Mouse (Mus musculus) right cerebral cortex, postnatal 10 days (tissue): ENCODE measurements around the gene Peg3.
"Not testable (repeated sequence)": the region's sequence is repeated elsewhere in the genome, so short reads cannot be mapped to it uniquely, and the experiment has no call there.

Experiments used
- DNase-seq, 2 experiments: peaks; one replicate each; pipeline ENCODE4 v3.0.0; 2021; ENCODE audit warnings: low spot score in 2 of 2

Peg3 gene

DNA sequence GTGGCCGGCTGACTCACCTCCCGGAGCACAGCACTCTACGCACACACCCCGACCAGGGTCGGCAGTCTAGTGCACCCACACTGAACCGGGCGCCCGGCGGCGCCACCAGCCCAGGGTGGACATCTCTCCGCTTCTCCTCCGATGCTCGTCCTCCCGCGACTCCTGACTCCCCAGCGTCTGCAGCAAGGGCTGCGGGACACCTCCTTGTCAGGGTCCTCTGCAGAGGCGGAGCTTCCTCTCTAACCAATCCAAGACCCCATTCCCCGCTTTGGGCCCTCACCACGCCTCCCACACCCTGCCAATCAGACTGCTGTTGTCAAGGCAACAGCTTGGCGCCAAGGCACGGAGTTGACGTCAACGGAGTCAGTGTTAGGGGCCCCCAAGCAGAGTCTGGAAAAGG, at the start of gene Peg3, which contains the start of gene Usp29:
Gene Peg3, minus strand, starts transcription at position 191 of the 400 bp plus-strand sequence.
Gene Usp29, plus strand, starts transcription at position 338 of the 400 bp plus-strand sequence.
- DNase-seq, result peak; percentile 95

- no peak for DNase-seq
These were observed 48.9 kb upstream of the Peg3 start for GRCm38 (mm10) chr7:6779172-6779571.

DNA sequence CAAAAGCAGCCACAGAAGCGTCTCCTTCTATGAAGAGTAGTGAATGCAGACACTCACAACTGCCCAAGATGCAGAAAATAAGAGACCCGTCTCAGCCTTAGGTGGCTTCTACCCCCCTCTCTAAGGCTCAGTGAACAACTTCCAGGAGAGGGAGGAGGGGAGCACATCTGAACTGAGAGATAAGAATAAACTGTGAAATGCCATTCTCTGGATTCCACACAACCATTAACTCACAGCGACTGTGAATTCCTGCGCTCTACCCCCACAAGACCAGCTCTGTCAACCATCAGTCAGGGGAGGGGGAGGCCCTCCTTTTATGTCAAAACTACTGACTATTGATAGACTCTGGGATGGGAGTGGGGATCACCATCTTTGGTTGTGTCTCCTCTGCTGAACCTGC, 47.5 kb upstream of the Peg3 start:
- no peak for DNase-seq

DNA sequence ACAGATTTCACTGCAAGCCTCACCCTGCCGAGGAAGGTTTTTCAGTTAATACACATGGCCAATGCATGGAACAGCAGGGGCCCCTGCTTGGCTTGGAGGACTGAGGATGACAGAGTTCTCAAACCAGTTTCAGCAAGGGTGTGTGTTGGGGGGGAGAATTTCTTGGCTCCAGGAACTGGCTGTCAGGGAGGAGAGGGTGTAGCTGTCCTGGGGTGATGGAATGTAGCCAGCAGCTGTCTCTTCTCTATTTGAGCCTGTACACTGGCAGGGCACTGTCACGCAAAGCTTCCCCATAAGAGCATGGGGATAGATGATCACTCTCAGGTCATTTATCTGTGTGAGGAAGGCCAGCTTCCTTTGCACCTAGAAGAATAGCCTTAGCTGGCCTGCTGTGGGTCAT, 46.9 kb upstream of the Peg3 start:
- DNase-seq, result no peak

GRCm38 (mm10) chr7:6776314-6777059, 46.3 kb upstream of the Peg3 start:
- DNase-seq, result peak; percentile 81 to 90

DNA sequence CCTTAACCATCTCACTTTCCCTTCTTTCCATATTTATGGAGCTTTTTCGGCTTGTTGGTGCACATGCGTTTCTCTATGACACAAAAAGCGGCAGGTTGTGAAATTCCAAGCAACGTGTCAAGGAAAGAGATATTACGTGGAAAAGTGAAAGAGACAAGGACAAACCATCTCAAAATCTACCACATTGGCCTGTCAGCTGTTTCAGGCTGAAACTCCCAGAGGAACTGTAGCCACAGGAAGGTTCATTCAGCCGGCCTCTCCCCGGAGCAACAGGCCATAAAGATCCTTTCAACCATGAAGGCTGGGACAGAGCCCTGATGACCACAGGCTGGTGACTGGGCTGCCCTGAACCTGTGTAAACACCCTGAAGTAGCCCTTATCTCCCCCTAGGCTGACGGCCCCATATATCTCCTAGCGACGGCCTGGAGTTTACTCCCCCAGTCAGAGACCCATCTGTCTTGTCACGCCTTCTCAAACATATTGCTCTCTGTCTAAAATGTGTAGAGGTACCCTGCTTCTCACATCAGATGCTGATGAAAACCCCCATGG, 43.7 kb upstream of the Peg3 start:
- DNase-seq, result not testable (repeated sequence)

GRCm38 (mm10) chr7:6770286-6770685, 40.1 kb upstream of the Peg3 start:
- no peak for DNase-seq

DNA sequence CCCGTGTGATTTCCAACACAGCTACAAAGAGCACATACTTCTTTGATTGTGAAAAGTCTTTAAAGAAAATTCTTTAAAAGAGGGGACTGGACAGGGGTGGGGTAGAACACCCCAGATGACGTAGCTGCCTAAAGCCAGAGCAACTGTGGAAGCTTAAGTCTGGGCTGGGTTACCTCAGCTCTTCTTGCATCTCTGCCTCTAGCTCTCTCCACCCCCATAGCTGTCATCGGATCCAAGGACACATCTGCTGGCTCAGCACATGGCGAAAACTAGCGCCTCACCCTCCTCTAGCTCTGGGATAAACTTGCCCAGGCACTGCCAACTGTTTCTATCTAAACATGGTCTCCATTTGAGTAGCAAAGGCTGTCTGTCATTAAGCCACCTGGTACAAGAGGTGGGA, 35.0 kb upstream of the Peg3 start:
- no peak for DNase-seq

DNA sequence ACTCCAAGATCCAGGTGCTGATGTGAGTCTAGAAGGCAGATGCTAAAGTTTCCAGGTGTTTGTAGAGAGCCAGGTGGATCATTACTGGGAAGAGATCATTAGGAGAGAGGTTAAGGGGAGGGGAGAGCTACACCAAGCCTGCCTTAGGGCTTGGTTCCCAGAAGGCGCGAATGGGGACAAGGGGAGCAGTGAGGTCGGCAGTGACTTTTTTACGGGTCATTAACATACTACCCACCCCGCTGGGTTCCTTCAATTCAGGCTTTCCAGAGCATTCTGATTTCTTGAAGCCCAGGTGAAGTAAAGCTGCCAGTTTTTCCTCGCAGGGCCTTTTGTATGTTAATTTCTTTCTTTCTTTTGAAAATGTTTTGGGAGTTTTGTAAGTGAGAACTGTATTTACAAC, 29.9 kb upstream of the Peg3 start:
- DNase-seq, result no peak

GRCm38 (mm10) chr7:6759698-6760097, 29.5 kb upstream of the Peg3 start:
- DNase-seq, result no peak

DNA sequence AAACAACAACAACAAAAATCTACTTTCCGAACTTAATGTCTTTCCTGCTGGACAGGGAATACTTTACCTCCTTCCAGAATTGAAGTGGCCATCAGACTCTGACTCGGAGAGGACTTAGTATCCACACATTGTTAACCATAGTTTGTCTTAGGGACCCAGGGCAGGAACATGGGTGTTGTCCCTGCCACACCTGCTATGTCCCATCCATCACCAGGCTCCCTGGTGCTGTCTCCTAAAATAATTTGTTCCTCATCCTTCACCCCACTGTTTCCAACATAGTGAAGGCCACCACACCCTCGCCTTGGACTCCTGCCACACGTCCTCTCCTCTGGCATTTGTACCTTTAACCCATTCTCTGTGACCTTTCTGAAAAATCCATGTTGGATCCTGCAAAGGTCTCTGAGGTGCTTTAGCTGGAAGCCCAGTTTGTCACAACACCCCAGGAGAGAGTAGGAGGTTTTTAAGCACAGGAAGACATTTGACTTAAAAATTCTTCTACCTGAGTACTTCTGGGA, 26.6 kb upstream of the Peg3 start:
- DNase-seq, result no peak

DNA sequence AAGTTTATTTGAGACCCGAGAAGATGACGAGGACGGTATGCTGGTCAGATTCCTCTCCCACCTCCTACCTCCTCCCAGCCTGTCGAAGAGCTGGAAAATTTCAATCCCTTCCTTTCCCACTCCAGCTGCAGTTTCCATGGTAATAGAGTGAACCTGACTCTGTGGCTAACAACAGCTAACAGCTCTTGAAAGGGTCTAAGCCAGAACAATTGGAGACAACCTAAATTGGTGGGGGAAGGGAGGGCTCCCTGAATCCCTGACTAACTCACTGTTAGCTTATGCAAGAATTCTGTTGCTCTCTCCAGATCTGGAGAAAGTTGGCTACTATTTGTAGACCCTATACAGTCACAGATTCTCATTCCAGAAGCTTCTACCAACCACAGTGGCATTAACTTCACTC, 23.2 kb upstream of the Peg3 start:
- no peak for DNase-seq

DNA sequence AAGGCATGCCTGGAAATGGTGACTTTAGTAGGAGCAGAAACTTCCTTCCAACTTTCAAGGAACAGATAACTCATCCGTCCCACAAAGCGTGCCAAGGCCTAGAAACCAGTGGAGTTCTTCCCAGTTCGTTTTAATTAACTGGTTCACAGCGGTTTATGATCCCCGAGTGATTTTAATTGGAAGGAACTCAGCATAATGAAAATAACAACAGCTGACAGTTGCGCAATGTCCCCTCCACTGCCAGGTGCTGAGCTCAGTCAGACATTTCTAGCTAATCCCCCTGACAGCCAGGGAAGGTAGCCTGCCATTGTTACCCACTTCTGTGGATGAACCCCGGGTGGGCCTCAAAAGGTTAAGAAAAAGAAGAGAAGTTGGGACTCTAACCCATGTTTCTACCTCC, 19.0 kb upstream of the Peg3 start:
- DNase-seq, result no peak

DNA sequence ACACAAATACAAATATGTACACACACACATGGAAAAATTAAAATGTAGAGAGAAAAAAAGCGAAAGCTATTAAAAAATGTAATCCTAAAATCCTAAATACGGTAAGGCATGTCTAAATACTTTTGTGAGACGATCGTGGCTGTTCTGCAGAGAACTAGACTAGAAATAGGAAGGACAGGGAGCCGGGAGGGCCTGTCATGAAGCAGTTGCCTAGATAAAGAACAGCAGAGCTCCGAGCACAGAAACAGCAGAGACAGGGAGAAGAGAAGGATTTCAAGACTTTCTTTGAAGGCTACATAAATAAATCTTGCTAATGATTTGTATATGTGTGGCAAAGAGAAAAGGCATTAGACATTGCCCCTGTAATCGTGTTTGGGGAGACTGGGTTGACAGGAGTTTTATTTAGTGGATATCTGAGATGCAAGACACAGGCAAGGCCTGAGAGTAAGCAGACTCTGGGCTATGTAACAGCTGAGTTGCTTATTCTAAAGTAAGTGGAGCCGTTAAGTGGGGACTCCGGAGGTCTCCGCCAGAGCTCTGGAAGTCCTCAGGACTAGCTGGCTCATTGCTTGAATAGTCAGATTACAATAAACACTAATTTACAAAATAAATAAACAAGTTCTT, 14.2 kb upstream of the Peg3 start:
- no peak for DNase-seq

- no peak for DNase-seq
These were observed 5.8 kb upstream of the Peg3 start for GRCm38 (mm10) chr7:6736060-6736459.

DNA sequence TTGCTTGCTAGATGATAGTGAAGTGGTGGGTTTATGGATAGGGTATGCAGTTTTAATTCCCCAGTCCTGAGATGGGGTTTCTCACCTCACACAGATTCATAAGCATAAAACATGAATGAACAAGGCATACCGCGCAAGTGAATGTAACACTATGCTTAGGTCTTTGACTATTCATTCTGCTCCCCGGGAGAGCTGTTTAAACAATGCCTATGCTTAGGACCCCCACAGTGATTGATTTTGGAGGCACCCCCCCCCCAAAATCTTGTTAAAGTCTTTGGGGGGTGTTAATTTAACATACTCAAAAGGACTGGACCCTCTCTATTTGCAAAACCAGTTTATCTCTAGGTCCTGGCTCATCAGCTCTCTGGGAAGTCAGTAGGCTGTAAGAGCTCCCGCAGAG, 1.7 kb upstream of the Peg3 start:
- DNase-seq, result no peak

GRCm38 (mm10) chr7:6731373-6731772, 1.1 kb upstream of the Peg3 start:
- DNase-seq, result no peak

GRCm38 (mm10) chr7:6730801-6731200, 570 bp upstream of the Peg3 start:
- peak in 1 of 2 experiments; percentile 43 for DNase-seq

DNA sequence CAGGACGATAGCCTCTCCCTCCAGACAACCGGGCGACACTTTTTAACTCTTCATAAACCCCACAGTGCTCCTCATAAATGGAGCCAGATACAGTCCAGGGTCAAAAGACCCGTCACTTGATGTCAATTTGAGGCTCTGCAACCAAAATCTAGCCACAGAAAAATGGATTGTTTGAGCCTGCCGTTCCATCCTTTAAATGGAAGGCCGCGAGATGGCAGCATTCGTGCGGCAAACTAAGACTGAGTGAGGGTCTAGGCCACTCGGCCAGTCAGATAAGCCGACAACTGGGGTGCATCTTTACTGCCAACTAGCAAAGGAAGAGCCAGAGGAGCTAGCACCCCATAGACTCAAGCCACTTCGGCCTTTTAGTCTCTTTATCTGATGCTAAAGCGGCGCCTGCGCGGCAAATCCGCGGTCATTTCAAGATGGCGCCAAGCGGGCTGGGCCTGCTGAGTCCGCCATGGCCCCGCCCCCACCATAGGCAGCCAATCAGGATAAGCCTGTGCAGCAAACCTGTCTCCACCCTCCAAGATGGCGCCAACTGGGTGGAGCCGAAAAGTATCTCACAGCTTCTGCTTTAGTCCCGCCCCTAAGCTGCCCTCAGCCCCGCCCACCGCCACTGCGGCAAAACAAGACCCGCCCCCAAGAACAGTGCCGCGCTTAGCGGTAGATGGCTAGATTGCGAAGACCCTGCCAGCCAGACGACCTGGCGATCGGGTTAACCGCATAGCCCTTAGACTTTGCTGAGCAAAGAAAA, 992 bp downstream of the Peg3 start:
- peak; percentile 97 to 98 for DNase-seq

- peak; percentile 94 to 98 for DNase-seq
These were observed 1.8 kb downstream of the Peg3 start for GRCm38 (mm10) chr7:6728263-6728931.

DNA sequence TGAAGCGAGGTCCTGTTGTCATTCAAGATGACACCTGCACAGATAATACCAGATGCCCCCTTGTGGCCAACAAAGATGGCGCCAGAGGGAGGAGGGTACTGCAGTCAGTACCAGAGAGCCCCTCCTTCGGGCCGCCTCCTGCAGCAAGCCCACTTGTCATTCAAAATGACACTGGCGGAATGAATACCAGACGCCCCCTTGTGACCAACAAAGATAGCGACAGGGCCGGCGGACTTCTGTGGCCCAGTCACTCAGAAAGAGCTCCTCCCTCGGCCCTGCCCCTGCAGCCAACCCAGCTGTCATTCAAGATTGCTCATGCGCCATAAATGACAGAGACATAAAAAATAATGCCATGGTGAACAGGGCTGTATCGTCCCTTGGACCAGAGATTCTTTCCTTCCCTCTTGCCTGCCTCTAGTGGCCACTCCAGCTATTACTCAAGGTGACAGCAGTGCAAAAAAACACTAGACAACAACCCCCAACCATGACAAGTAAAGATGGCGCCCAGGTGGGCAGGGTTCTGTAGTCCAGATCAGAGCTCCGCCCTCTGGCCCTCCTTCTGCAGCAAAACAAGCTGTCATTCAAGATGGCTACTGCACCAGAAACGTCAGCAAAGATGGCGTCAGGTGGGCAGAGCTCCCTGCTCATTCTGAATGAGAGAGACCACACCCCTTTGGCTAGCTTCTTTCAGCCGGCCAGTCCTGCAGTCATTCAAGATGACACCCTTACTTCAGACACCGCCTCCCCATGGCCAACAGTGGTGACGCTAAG, 2.7 kb downstream of the Peg3 start:
- DNase-seq, result peak; percentile 93 to 96
